Mouse (Mus musculus) thymus, postnatal 14 days (tissue): ENCODE measurements around the gene Nfkbib.
A peak's percentile ranks its signal among the peaks of the same experiment; 100 is the strongest.

Experiments
- DNase-seq: peaks from one replicate; pipeline ENCODE4 v3.0.0; 2021

The Nfkbib gene

DNA sequence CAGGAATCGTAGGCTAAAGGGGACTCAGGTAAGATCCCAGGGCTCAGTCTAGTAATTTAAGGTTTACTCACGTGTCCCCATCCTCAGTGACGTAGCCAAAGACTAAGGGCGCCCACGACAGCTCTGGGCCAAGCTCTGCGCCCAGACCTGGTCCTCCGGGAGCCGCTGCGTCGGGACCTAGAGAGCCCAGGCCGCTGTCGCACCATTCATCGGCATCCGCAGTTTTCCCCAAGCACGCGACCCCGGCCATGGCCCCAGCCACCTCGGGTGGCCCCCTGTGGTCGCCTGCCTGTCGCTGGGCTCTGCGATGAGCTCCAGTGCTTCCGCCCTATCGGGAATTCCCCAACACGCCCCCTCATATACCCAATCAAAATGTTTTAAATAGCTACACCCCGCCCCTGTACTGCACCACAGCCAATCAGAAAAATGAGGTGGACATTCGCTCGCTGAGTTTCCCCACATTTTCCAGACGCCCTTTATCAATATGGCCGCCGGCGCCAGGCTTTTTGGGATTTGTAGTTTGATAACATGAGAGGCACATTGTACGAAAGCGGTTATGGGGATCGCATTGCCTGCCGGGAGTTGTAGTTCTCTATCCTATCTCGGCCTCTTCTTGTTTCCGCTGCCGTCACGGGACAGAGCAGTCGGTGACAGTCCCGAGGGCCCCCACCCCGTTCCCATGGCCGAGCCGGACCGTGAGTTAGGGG, 986 bp downstream of the Nfkbib start, which contains the start of gene Sirt2:
Gene Sirt2, plus strand, starts transcription at position 563 of the 707 bp plus-strand sequence.
- DNase-seq, result peak; percentile 95

DNA sequence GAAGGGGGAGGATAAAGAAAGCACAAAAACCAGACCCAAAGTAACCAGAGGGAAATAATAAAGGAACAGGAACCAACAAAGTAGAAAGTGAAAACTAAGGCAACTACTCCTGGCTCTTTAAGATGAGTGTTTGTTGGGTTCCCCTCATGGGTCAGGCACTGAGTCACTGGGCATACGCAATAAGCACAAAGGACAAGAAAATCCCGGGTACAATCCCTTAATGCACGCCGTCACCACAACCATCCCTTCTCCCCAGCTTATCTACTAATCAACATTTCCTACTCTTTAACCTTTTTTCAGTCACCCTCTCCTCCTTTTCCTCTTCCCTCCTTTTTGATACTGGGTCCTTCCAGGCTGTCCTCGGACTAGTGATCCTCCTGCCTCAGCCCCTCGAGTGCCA, 2.1 kb downstream of the Nfkbib start:
- no peak for DNase-seq

DNA sequence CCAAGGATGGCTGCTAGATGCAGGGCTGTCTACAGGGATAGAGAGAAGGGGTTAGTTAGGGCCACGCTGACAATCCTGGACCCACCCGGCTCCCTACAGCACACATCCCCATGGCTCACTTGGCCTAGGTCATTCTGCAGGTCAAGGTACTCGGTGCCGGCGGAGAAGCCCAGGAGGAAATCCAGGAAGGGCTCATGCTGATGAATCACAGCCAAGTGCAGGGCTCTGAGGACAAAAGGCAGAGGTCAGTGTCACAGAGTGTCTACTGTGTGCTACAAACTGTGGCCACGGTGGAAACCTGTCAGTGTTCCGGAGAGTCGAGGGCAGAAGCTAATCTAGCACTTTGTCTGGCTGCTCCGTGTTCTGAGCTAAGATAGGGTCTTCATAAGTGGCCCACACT, 5.4 kb downstream of the Nfkbib start:
- DNase-seq, result no peak

DNA sequence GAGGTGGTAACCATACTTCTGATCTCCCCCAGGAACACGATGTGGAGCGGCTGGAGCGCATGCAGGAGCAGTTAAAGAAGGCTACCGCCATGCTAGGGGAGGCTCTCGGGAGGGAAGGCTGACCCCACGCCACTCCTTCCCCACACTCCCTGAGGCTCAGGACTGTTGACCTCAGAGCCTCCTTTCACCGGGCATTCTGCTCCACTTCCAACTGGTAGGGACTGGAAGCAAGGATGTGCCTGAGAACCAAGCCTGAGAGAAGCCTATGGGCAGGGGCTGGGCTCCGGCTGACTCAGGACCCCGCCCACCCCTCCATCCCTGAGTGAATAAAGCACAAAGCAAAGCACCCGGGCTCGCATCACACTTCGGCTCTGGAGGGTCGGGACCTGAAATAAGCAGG, 8.7 kb downstream of the Nfkbib start:
- no peak for DNase-seq

DNA sequence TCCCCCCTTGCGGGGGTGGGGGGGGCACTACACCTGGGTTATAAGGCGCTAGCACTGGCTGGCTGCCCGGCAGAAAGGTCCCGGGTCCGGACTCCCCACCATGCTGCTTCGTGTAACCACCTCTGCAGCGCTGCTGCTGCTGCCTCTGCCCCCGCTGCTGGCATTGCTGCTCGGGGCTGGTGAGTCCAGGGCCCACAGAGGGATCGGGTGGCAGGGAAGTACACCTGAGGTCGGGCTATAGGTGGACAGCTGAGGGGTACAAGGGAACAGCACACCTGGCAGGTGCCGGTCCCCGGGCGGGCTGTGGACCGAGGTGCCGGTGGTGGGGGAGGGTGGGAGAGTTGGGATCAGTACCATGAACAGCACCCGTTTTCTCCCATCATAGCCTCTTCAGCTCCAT, 11.2 kb downstream of the Nfkbib start, which contains the start of gene Ccer2:
Gene Ccer2, plus strand, starts transcription at position 96 of the 400 bp plus-strand sequence.
- DNase-seq, result no peak

DNA sequence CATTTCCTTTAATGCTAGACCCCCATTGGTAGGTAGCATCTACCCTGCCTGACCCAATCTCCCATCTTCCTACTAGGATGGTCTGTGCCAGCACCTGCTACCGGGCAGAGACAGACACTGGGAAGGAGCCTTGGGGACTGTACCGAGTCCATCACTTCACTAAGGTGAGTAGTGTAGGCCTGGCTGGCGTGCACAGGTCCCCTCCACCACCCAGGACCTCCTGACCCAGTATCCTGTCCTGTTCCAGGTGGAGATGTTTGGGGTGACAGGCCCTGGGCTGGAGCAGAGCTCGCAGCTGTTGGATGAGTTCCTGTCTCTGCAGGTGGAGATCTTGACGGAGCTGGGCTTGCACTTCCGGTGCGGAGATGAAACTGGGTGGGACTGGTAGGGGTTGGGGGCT, 17.4 kb downstream of the Nfkbib start:
- no peak for DNase-seq

DNA sequence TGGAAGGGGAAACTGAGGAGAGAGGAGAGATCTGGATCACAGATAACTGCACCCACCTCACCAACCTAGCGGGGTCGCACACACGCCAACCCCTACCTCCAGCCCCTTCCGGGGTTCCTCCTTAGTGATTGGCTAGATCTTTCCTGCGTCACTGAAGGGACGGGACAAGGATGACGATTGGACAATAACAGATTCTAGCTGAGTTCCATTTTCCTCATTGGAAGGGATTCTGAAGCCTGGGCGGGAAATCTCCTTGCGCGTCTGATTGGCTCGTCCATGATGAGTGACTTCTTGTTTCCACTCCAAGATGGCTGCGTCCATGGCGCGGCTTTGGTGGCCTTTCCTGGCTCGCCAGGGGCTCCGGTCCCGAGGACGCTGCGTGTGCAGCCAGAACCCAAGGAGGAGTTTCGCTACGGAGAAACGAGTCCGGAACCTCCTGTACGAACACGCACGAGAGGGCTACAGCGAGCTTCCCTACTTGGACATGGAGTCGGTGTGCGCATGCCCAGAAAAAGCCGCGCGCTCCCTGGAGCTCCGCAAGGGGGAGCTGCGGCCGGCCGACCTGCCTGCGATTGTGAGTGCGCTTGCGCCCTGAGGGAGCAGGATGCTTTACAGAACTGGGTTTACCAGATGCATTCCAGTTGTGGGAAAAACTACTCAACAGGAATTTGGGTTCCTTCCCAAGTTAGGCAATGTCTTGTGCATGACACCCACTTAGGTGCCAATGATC, 25.4 kb downstream of the Nfkbib start, which contains the start of the genes Mrps12 and Sars2:
Gene Mrps12, minus strand, starts transcription at position 112 of the 730 bp plus-strand sequence.
Gene Sars2, plus strand, starts transcription at position 284 of the 730 bp plus-strand sequence.
- DNase-seq, result peak; percentile 93

DNA sequence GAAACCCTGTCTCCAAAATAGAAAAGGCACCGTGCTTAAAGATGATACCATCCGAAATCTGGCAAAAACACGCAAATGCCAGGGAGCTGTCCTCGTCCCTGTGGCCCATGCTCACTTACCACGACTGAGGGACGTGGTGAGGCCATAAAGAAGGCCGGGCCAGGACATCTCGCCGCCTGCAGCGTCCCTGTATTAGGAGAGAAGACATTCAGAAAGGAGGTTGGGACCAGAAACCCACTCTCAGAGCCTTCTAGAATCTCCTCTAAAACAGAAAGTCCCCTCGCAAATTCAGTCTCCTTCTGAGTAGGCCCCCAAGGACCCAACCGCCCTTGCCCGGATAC, 26.0 kb downstream of the Nfkbib start:
- no peak for DNase-seq

DNA sequence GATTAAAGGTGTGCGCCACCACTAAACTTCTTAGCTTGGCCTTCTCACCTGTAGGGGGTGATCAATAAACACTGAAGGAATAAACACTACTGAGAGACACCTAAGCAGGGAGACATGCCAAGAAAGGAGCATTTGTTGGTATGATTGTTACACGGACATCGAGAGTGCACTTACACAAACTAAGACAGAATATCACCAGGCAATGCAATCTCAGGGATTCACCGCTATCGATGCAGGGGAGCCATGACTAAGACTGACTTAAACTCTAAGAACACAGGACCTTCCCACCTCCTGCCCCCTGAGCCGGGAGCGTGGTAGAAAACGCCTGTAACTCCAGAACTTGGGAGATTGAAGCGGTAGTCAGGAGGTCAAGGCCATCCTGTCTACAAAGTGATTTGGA, 26.4 kb downstream of the Nfkbib start:
- no peak for DNase-seq

DNA sequence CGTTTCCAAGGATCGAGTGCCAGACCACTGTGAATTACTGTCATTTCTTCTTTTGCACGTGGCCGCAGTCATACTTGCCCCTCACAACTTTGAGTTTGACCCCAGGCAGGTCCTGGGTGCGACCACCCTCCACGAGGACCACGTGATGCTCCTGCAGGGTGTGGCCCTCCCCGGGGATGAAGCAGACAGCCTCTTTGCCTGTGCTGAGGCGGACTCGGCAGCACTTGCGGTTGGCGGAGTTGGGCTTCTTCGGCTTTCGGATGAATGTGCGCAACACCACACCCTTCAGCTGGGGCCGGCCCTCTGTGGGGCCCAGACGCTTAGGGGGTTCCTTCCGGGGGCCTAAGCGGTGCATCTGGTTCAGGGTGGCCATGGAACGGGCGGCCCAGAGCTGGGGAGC, 27.5 kb downstream of the Nfkbib start:
- DNase-seq, result no peak

DNA sequence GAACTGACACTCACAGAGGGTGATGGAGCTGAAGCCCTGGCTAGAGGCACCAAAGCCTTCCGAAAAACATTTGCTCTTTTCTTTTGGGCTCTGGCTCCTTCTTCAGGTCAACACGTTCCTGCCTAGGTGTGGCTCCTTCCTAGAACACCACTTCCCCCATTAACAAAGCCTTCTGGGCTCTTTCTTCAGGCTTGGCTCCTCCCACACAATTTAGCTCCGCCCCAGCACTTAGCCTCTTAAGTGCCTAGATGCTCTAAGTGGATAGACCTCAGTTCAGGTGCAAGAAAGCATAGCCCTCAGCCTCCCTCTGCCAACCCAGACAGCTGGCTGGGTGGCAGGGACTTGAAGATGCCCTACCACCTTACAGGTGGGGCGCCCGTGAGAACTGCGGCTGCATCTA, 31.6 kb downstream of the Nfkbib start:
- DNase-seq, result no peak

DNA sequence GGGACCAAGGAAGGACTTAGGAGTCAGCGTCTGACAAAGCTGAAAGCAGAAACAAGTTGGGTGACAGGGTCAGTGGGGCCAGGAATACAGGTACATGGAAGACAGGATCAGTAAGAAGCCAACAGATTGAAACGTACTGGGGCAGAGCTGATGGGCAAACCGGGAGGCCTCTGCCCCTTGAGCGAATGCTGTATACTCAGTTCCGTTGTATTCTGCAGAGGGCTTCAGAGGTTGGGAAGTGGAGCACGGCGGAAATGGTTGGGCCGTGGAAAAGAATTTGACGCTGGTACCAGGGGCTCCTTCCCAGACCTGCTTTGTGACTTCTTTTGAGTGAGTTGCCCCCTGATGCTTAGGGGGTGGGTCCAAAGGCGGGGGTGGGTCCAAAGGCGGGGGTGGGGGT, 34.1 kb downstream of the Nfkbib start:
- DNase-seq, result no peak

DNA sequence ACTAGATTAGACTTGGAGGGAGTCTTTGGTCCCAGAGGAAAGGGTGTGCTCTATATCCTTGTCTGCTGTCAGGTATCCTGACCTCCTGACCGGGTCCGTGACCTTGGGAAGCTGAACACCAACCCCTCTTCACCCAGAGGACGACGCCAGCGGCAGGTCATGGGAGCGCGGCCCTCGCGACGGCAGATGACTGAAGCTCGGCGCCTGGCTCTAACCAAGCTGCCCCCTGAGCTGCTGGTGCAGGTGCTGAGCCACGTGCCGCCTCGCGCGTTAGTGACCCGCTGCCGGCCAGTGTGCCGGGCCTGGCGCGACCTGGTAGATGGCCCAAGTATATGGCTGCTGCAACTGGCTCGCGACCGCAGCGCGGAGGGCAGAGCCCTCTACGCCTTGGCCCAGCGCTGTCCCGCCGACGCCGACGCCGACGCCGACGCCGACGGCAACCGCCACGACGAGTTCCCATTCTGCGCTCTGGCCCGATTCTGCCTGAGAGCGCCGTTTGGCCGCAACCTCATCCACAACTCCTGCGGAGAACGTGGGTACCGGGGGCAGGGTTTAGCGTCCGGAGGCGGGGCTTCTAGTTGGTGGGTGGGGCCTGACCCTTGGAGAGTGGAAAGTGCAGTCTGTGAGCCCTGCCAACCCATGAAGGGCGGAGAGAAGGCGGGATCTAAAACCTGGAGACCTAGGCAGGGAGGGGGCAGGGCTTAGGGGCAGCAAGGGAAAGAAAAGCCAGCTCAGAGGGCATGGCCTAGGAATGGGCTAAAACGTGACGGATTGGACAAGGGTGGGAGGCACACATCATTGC, 34.8 kb downstream of the Nfkbib start:
- peak; percentile 89 for DNase-seq

DNA sequence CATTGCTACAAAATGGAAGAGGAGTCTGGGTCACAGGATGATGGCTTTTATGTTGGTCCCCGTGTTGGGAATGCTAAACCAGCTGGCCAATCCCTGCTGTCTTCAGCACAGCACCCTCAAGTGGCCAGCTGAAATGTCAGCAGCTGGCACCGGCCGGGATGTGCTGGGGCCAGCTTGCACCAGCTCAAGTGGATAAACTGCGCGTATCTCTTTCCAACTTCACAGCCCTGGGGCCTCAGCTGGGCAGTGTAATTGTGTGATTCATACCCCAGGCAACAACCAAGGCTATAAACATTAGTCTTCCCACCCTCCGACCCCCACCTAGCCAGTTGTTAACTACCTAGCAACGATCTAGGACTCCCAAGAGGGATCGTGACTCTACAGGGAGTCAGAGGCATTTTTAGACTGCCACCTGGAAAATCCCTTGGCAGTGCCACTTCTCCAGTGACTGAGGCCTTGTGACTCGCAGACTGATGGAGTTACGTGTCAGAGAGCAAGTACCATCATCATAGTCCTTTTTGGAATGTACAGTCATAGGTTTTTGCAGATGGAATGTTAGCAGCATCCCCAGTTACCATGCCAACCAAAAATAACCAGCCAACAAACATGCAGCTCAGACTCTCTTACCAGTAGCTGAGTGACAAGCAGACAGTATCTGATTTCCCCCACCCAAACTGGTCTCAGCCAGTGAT, 39.5 kb downstream of the Nfkbib start:
- DNase-seq, result no peak

DNA sequence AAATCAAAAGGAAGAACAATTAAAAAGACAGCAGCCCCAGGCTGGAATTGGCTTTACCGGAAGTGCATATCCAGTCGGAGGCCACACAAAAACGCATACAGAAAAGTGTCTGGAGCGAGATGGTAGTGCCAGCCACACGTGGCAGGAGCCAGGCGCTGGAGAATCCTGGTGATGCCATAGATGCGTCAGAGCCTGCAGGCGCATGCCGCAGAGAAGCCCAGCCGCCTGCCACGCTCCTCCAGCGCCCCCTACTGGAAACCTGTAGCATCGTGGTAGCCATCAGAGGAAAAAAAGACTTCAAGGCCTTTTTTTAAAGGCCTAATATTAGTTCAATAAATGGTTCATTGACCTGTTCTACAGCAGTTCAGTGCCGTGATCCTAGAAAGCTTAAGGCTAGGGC, 40.7 kb downstream of the Nfkbib start:
- DNase-seq, result peak; percentile 86

DNA sequence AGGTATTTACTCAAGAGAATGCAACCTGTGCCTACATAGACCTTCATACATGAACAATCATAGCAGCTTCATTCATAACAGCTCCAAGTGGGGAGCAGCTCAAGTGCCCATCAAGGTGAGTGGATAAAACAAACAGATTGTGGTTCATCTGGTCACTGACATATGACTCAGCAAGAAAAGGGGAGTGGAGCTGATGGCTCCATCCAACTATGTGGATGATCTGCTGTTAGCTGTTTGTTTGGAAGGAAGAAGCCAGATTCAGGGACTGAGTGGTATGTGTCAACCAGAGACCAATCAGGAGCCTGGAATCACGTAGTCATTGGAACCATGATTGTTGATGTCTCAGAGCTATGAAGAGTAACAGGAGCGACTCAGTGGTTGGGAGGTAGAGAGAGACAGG, 42.7 kb downstream of the Nfkbib start:
- no peak for DNase-seq

DNA sequence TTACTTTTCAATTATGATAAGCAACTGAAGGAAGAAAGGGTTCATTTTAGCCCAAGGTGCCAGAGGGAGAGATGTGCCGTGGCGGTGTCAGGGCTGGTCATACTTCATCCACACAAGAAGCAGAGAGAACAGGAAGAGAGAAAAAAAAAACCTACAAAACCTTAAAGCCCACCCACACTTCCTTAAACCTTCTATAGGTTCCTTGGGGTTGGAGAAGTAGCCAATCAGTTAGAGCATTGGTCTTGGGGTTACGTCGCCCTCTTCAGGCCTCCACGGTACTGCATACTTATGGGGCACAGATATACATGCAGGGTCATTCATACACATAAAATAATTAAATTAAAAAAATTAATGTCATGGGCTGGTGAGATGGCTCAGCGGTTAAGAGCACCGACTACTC, 45.2 kb downstream of the Nfkbib start:
- peak; percentile 29 for DNase-seq

DNA sequence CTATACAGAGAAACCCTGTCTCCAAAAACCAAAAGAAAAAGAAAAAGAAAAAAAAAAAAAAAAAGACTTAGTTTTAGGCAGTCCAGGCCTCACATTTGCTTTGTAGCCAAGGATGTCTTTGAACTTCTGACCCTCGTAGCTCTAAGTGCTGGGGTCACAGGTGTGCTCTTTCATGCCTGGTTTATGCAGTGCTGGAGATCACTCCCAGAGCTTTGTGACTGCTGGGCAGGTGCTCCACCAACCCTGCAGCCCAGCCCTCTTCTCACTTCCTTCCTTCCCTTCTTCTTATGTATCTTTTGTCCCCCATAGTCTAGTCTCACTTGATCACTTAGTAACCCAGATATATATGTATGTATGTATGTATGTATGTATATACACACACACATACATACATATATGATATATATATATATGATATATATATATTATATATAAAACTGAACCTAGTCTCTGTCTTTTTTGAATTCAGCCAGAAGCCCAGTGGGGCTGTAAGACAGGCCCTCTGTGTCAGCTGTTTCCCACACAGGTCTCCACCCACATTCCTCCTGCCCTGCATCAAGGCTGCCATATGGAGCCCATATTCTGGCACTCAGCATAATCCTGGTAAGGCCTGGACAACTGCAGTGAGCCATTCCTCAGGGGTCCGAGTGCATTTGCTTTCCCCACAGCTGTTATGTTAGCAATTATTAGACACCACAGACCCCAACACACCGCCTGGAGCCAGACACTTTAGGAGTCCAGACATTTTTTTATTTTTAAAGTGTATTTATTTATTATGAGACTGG, 46.4 kb downstream of the Nfkbib start:
- DNase-seq, result peak; percentile 34

DNA sequence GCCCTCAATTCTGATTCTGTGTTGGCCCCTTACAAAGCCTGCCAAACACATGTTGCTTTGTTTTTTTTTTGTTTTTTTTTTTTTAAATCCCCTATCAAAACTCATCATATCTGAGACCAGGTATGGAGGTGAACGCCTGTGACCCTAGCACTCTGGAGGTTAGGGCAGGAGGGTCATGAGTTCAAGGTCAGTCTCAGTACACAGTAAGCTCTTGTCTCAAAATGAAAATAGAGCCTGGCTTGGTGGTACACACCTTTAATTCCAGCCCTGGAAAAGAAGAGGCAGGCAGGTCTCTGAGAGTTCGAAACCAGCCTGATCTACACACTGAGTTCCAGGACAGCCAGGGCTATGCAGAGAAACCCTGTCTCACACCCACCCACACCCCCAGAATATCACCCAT, 47.7 kb downstream of the Nfkbib start:
- no peak for DNase-seq

DNA sequence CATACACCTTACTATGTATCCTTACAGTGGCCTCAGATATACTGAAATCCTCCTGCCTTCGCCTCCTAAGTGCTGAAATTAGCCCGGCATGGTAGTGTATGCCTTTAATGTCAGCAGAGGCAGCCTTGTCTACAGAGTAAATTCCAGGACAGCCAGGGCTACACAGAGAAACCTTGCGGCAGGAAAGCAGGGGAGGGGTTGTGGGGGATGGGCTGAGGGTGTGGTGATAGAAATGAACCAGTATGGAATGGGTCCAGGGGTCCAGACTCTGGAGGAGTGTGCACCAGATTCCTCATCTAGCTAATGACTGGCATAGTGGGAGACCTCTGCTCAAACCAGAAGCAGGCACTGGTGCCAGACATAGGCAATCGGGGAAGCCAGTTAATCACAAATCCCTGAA, 48.2 kb downstream of the Nfkbib start:
- no peak for DNase-seq

DNA sequence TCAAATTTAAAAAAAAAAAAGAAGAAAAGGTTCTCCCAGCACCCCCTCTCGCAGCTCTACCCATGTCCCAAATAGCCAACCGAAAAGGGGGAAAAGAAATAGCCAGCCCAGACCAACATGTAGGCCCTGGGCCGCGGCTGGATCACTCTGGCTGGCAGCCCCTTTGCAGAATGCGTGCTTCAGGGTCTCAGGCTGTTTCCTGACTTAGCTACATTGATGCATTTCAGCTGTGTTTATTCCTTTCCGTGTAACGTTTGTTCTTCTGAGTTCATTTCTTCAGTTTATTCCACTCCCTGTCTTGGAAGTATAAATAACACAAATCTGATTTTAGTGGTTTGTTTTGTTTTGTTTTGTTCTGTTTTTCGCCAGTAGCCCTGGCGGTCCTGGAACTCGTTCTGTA, 49.6 kb downstream of the Nfkbib start:
- DNase-seq, result no peak
